Mouse (Mus musculus) frontal cortex, postnatal 10 days (tissue): ENCODE measurements around the gene Gm44965.

ENCODE experiments used
- DNase-seq, 2 experiments: peaks; one replicate each; pipeline ENCODE4 v3.0.0; 2022; ENCODE audit warnings: low spot score in 2 of 2, mixed read lengths in 1 of 2

The Gm44965 gene

GRCm38 (mm10) chr6:48666159-48666586, 72.4 kb downstream of the Gm44965 start:
- DNase-seq = no peak

- no peak for DNase-seq
Observed at GRCm38 (mm10) chr6:48668022-48668421, 74.3 kb downstream of the Gm44965 start.
